Mouse (Mus musculus): ENCODE measurements around the gene Cep112.

The Cep112 gene

DNA sequence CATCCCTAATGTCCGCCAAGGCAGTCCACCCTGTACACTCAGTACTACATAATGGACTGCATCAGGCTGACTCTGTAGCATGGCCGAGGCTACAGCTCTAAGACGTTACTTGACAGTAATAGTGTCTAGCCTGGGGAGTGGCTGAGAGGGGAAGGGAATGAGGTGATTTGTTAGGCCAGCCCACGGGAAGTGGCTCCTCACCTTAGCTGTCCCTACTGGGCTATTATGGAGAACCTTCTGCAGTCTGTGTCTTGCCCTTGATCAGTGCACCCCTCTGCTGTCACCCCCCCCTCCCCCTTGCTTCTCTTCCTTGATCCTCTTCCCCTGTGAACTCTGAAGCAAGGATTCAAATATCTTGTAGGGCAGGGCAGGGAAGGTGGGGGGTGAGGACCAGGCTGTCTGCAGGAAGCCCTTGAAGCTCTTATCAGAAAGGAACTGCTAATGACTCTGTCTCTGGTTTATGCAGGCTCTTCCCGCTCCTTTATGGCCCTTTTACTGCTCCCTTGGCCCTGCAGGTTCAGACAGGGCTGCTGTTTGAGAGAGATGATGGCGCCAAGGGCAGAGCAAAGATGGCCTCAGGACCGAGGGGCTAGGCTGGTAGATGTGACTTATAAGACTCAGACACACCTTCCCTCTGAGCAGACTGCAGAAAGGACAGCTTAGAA lies 481.7 kb downstream of the Cep112 start:
- DNase-seq (ENCODE audit: low read depth, low spot score), result no peak

DNA sequence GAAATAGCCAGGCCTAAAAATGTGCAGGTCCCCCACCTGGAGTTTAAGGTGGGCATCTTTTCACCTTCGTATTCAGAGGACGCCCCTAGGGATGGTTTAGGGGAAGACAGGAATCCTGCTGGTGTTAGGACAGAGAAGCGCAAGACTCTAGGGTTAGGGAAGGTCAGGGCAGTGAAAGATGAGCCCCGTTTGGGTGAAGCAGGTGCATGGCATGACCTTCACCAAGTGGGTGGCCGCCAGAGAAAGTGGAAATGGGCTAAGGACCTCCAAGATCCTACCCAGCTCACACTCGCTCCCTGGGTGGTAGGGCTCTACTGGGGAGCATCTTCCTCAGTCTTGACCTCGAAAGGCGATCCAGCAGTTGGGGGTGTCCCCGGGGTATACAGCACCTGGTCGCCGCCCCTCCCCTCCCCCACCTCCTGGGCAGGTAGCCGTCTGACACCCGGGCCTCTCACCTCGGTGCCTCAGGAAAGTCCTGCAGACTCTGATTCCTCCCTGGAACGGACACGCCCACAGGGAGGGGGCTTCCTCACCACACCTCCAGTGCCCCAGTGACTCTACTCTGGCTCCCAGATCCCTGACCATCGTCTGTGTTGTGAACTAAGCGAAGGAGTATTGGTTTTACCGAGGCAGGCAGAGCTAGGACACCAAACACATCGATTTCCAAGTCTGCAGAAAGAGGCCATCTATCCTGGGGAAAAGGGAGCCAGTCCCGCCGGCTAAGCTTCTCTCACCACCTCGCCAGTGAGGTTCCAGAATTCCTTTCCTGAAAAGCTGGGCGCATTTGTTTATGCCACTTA lies 484.6 kb downstream of the Cep112 start:
- DNase-seq (ENCODE audit: low read depth, low spot score), result no peak
